Mouse (Mus musculus): Measurements from ENCODE around the gene Gm20683. TPM values are rescaled to one million over a fixed set of nuclear protein-coding genes. Genes with fewer than 3 reads are reported as not detected.

Gene Gm20683
- total and polyA plus RNA-seq, 2 experiments, result 2.7 to 26.9 TPM

DNA sequence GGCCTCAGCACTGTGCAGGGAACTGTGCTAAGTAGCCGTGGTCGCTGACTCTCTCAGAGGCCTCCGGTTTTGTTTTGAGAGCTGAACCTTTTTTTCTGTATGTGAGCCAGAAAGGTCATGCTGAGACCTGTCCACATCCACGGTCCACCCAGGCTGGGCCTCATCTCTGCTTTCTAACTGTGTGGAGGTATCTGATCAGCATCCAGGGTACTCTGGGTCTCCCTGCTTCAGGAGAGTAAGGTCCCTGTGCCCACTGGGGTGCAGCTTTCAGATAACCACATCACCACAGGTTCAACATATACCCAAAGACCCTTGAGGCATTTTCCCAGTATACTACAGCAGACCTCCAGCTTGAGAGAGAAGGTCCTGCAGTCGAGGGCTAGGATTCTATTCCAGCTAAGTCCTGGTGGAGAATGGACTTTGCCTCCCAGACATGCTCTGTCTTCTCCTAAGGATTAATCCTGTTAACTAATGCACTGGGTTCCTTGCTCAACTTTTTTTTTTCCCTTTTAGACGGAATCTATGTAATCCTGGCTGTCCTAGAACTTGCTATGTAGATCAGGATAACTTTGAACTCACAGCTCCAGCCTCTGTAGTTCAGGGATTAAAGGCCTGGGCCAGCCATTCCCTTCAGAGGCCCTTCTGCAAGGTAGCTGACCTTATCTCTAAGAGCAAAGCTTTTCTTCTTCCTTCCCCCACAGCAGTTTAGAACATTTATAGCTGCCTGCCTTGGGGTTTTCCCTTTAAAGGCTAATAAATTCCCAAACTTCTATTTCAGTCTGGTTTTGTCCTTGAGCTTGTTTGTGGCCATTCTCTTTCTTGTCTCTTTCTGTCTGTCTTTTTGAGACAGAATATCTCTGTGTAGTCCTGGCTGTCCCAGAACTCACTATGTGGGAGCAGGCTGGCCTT is 20.4 kb upstream of the Gm20683 start:
- TF ChIP-seq CTCF (IDR thresholded peaks at IDR 0.05; ENCODE audit: low read depth, low read length) (no peak), POLR2A (IDR thresholded peaks at IDR 0.05; ENCODE audit: extremely low read depth, insufficient read depth, low read length) (no peak)
- Histone ChIP-seq H3K27ac (replicated peaks; ENCODE audit: insufficient read depth, low read depth, low read length) (peak overlapping the region; percentile 61), H3K4me1 (ENCODE audit: control insufficient read depth, insufficient read depth, low read length) (peaks cover 29% of the 10 kb centered on the region), H3K79me2 (ENCODE audit: control insufficient read depth, insufficient read depth, low read length) (peaks cover 17% of the 10 kb centered on the region; the same call in 1 of the 2 replicates), H3K36me3 (ENCODE audit: control insufficient read depth, insufficient read depth, low read length) (no peaks in the 10 kb centered on the region), H3K4me3 (ENCODE audit: insufficient read depth, low read depth, low read length) (peak overlapping the region; percentile 71), H3K9ac (ENCODE audit: low read depth, low read length) (peak overlapping the region; percentile 82), H3K27me3 (ENCODE audit: control insufficient read depth, insufficient read depth, low read length) (no peaks in the 10 kb centered on the region)
- DNase-seq (ENCODE audit: extremely low read depth, low read depth, low spot score), result no peak
- 8% methylated on average over 6 of the region's 6 CpGs for WGBS

- H3K27ac ChIP-seq (replicated peaks; ENCODE audit: insufficient read depth, low read depth, low read length), result peak within 1 kb of the TSS; percentile 61
- peaks cover 10% of the 10 kb centered on the region; the same call in 1 of the 2 replicates for H3K79me2 ChIP-seq (ENCODE audit: control insufficient read depth, insufficient read depth, low read length)
- 5% methylated on average over 65 of the region's 65 CpGs for WGBS
- peaks cover 22% of the 10 kb centered on the region for H3K4me1 ChIP-seq (ENCODE audit: control insufficient read depth, insufficient read depth, low read length)
- no peaks in the 10 kb centered on the region for H3K27me3 ChIP-seq (ENCODE audit: control insufficient read depth, insufficient read depth, low read length)
- H3K36me3 ChIP-seq (ENCODE audit: control insufficient read depth, insufficient read depth, low read length), result no peaks in the 10 kb centered on the region
- peak within 1 kb of the TSS; percentile 82 for H3K9ac ChIP-seq (ENCODE audit: low read depth, low read length)
- peak within 1 kb of the TSS; percentile 71 for H3K4me3 ChIP-seq (ENCODE audit: insufficient read depth, low read depth, low read length)
- peak; percentile 85 for DNase-seq (ENCODE audit: extremely low read depth, low read depth, low spot score)
- peak; percentile 36; the same call in 1 of the 2 replicates for TF ChIP-seq POLR2A (IDR thresholded peaks at IDR 0.05; ENCODE audit: extremely low read depth, insufficient read depth, low read length)
- TF ChIP-seq CTCF (IDR thresholded peaks at IDR 0.05; ENCODE audit: low read depth, low read length), result peak; percentile 42; the same call in 1 of the 2 replicates
These were observed 19.5 kb upstream of the Gm20683 start, which contains the start of gene Wdr90 for GRCm38 (mm10) chr17:25860832-25861703. Gene Wdr90, minus strand, starts transcription at chr17:25861501.

DNA sequence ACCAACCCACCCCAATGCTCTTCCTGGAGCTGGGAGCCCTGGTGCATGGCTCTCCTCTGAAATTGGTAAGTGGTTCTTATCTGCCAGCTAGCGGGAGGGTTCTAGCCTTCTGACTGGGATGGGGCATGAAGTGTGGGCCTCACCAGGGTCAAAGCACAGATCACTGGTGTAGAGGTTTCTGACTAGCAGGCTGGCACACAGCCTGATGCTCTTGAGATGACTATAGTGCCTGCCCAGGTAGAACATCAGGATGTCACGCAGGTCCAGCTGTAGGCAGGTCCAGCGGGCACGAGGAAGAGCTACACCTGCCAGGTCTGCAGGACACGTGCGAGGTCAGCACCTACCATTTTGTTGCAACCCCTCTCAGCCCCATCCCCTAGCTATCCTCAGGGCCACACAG is 18.7 kb upstream of the Gm20683 start:
- Histone ChIP-seq H3K4me3 (ENCODE audit: insufficient read depth, low read depth, low read length) (no peak overlapping the region), H3K4me1 (ENCODE audit: control insufficient read depth, insufficient read depth, low read length) (peaks cover 15% of the 10 kb centered on the region), H3K79me2 (ENCODE audit: control insufficient read depth, insufficient read depth, low read length) (peaks cover 4% of the 10 kb centered on the region; the same call in 1 of the 2 replicates), H3K27ac (replicated peaks; ENCODE audit: insufficient read depth, low read depth, low read length) (no peak overlapping the region), H3K27me3 (ENCODE audit: control insufficient read depth, insufficient read depth, low read length) (no peaks in the 10 kb centered on the region), H3K36me3 (ENCODE audit: control insufficient read depth, insufficient read depth, low read length) (no peaks in the 10 kb centered on the region), H3K9ac (ENCODE audit: low read depth, low read length) (no peak overlapping the region)
- TF ChIP-seq CTCF (IDR thresholded peaks at IDR 0.05; ENCODE audit: low read depth, low read length), result no peak
- no peak for TF ChIP-seq POLR2A (IDR thresholded peaks at IDR 0.05; ENCODE audit: extremely low read depth, insufficient read depth, low read length)
- 92% methylated on average over 6 of the region's 6 CpGs for WGBS
- no peak for DNase-seq (ENCODE audit: extremely low read depth, low read depth, low spot score)

DNA sequence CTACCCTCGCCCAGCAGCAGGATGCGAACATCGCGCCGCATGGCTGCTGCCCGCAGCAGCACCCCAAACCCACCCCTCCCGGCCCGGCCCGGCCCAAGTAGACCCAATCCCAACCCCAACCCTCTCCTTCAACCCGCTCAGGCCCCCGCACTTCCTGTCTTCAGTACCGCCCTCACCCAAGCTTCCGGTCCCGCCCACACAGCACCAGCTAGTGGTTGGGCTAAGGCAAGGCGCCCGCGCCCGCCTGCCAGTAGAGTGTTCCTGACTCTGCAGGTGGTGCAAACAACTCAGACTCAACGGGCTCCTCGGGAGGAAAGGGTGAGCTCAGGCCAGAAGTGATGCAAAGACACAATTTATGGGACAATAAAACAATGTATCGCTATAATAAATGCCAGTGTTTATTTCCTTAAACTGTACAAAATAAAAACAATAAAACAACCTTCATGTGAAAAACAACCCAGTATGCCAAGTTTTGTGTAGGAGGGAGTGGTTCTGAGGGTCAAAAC is 2.9 kb upstream of the Gm20683 start, which contains the start of gene Rhot2:
Gene Rhot2, minus strand, starts transcription at position 456 of the 506 bp plus-strand sequence.
- DNase-seq (ENCODE audit: extremely low read depth, low read depth, low spot score), result peak; percentile 84
- no peaks in the 10 kb centered on the region for H3K27me3 ChIP-seq (ENCODE audit: control insufficient read depth, insufficient read depth, low read length)
- 0 out of 2 replicates have a peak, but pooled peaks cover 2% of the 10 kb centered on the region for H3K36me3 ChIP-seq (ENCODE audit: control insufficient read depth, insufficient read depth, low read length)
- peaks cover 15% of the 10 kb centered on the region for H3K4me1 ChIP-seq (ENCODE audit: control insufficient read depth, insufficient read depth, low read length)
- peak within 1 kb of the TSS; percentile 96 for H3K9ac ChIP-seq (ENCODE audit: low read depth, low read length)
- TF ChIP-seq POLR2A (IDR thresholded peaks at IDR 0.05; ENCODE audit: extremely low read depth, insufficient read depth, low read length), result peak; percentile 83; the same call in 1 of the 2 replicates
- TF ChIP-seq CTCF (IDR thresholded peaks at IDR 0.05; ENCODE audit: low read depth, low read length), result peak; percentile 61
- peak within 1 kb of the TSS; percentile 95 for H3K4me3 ChIP-seq (ENCODE audit: insufficient read depth, low read depth, low read length)
- peaks cover 15% of the 10 kb centered on the region; the same call in 1 of the 2 replicates for H3K79me2 ChIP-seq (ENCODE audit: control insufficient read depth, insufficient read depth, low read length)
- WGBS, result under 1% methylated on average over 21 of the region's 21 CpGs
- peak within 1 kb of the TSS; percentile 76 for H3K27ac ChIP-seq (replicated peaks; ENCODE audit: insufficient read depth, low read depth, low read length)

All from liver, adult 2 months (tissue).